Comparison of ENCODE assay signal across 27 mouse cellular contexts in genomic region chr14:71252136-71252535, GRCm38 (mm10).
"Had no signal": no experiment of that assay in that cellular context is flagged by ENCODE, and none has a peak within 500 bp of the region (broad histone marks: within the 10 kb centered on the region; RNA-seq: fewer than 3 reads in every experiment).

No protein-coding gene starts in this region.

- H3K4me3 ChIP-seq: gastrocnemius, adult 2 months; heart, adult 2 months; heart, embryonic 13.5 days; heart, embryonic 15.5 days; hindbrain, embryonic 10.5 days; hindbrain, embryonic 12.5 days; kidney, embryonic 15.5 days; limb, embryonic 13.5 days; limb, embryonic 15.5 days; liver, embryonic 13.5 days; liver, embryonic 15.5 days had no signal

- H3K4me1 ChIP-seq: kidney, embryonic 15.5 days; limb, embryonic 13.5 days; limb, embryonic 15.5 days; liver, embryonic 15.5 days had no signal

- H3K4me2 ChIP-seq: heart, embryonic 11.5 days; heart, embryonic 13.5 days; heart, embryonic 15.5 days; hindbrain, embryonic 12.5 days; hindbrain, embryonic 14.5 days; kidney, embryonic 15.5 days; limb, embryonic 13.5 days; limb, embryonic 15.5 days; liver, embryonic 13.5 days; liver, embryonic 15.5 days had no signal

- DNase-seq: gastrocnemius, adult 2 months; gastrocnemius, postnatal 10 days; gastrocnemius, postnatal 25 days; heart, adult 2 months; heart, postnatal 4 days; kidney, adult 11 months; kidney, adult 2 months; kidney, adult 9 months; kidney, postnatal 14 days; kidney, postnatal 36 days; layer of hippocampus, adult 9-11 months; layer of hippocampus, postnatal 36 days; left cerebral cortex, postnatal 4 days; liver, embryonic 13.5 days had no signal

- H3K27ac ChIP-seq: gastrocnemius, adult 2 months; heart, adult 2 months; heart, embryonic 13.5 days; heart, embryonic 15.5 days; hindbrain, embryonic 10.5 days; hindbrain, embryonic 12.5 days; hindbrain, embryonic 14.5 days; hindbrain, postnatal 0 days; kidney, embryonic 15.5 days; kidney, postnatal 0 days; limb, embryonic 13.5 days; limb, embryonic 15.5 days; liver, embryonic 13.5 days; liver, embryonic 15.5 days had no signal

- H3K27me3 ChIP-seq: heart, embryonic 13.5 days; heart, embryonic 15.5 days; hindbrain, embryonic 12.5 days; kidney, embryonic 15.5 days; limb, embryonic 13.5 days; limb, embryonic 15.5 days; liver, embryonic 13.5 days; liver, embryonic 15.5 days had no signal

- H3K9me3 ChIP-seq: heart, embryonic 13.5 days; heart, embryonic 15.5 days; hindbrain, embryonic 10.5 days; hindbrain, embryonic 12.5 days; kidney, embryonic 15.5 days; limb, embryonic 13.5 days; limb, embryonic 15.5 days; liver, embryonic 13.5 days; liver, embryonic 15.5 days had no signal

- H3K36me3 ChIP-seq: heart, embryonic 13.5 days; heart, embryonic 15.5 days; hindbrain, embryonic 10.5 days; hindbrain, embryonic 12.5 days; kidney, embryonic 15.5 days; limb, embryonic 13.5 days; limb, embryonic 15.5 days; liver, embryonic 13.5 days; liver, embryonic 15.5 days had no signal

- H3K9ac ChIP-seq: heart, embryonic 13.5 days; heart, embryonic 15.5 days; hindbrain, embryonic 12.5 days; hindbrain, embryonic 14.5 days; kidney, embryonic 15.5 days; limb, embryonic 13.5 days; limb, embryonic 15.5 days; liver, embryonic 13.5 days; liver, embryonic 15.5 days had no signal

- ATAC-seq: hindbrain, postnatal 0 days; intestine, embryonic 16.5 days had no signal
